Mouse (Mus musculus): Measurements from ENCODE around the gene Ide.

Gene Ide

DNA sequence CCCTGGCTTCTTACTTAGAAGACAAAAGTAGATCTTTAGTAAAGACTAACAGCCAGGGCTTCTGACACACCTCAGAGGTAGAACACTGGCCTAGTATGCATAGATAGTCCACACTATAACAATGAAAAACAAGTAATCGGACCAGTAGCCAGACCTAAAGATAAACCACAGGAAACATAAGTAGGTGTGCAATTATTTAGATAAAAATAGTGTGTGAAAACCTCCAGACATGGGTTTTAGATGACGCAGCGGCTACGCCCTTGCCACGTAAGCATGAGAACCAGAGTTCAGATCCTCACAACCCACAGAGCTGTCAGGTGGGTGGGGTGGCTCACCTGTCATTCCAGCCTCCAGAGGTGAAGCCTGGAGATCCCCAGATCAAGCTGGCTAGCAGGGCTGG is 4.3 kb downstream of the Ide start:
- DNase-seq (ENCODE audit: low spot score in 2 of 2): no peak

DNA sequence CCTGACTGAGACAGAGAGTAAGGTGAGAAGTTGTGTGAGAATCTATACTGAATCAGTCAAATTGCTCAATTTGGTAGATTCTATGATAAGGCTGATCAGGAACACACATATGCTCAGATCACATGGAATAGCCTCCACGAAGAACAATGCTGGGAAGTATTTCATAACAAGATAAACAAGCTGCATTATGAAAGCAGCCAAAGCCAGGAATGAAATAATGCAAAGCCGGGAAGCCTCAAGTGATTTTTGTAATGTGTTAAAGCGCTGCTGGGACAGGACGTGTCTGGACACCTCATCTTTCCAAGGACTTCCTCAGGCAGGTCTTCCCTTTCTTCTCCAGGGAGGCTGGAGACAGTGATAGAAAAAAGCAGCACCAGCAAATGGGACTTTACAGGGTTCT is 4.9 kb downstream of the Ide start:
- no peak for DNase-seq (ENCODE audit: low spot score in 2 of 2)

DNA sequence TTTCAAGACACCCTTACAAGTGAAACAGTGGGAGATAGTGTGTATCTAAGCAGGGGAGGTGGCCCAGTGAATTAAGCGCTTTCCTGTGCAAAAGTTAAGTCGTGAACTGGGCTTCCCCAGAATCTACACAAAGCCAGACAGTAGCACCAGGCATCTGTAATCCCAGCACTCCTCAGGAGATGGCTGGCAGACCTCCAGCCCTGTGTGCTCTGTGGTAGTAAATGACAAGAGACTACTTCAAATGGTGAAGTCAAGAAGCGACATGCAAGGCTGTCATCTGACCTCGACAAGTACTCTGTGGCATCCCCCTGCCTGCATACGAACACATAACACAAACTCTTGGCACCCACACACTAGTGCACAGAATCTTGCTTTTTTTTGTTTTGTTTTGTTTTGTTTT is 10.4 kb downstream of the Ide start:
- no peak for DNase-seq (ENCODE audit: low spot score in 2 of 2)

DNA sequence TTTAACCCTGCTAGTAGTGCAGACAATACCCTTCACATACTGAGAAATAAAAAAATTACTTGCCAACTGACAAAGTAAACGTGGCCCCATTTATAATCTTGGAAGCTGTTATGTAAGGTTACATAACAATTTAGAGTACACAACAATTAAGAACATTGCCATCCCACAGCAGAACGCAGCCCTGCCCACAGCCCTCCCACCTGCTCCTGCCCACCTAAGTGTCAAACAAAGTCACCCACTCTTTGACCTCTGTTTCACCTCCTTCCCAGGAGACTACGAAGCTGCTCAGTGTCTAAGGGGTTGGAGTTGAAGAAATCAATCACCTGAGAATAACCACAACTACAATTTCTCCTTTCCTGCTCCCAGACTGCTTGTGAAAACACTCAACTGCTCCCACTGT is 14.1 kb downstream of the Ide start:
- no peak for DNase-seq (ENCODE audit: low spot score in 2 of 2)

DNA sequence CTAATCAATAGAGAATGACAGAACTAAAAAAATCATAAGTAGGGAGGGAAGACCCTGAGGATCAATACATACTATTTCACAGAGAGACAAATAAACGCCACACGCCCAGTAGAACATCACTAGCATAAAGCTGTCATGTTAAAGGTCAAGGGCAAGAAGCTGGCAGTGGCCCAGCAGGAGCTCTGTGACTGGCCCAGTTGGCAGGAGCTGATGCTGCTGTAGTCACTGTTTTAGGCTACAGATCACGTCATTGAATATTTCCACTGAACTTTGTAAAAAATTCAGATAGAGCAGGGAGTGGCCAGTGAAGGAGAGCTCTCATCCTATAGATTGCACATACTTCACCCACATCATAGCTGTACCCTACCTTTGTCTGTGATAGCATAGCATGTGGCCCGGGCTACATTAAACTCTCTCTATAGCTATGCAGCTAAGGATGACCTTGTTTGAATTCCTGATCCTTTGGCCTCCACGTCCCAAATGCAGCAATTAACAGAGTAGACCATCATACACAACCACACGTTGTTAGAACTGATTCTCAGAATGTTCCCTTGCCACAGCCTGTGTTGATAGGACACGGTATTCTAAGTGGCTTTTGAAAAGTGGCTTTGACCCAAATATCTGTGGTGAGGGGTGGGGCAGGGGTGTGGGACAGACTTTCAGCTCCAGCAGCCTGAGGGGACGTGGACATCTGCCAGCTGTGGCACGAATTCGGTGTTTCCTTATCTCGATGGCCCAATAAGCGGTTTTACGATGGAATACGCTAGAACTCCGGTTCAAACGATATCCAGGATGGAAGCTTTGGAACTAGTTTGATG is 16.6 kb downstream of the Ide start:
- no peak for DNase-seq (ENCODE audit: low spot score in 2 of 2)

DNA sequence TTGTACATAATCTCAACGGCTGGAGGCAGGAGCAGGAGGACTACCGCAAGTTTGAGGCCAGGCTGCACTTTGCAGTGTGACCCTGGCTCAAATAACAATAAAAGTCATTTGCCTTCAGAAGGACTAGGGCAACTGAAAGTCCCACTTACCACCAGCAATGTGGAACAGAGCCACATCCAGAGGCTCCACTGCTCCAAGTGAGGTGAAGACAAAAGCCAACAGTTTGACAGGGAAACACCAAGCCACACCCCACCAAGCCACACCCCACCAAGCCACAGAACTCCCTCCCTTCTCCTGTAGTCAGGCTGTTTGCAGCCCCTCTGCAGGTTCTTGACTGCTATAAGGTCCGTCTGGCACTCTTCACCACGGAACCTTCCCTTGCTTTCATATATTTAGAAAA is 20.3 kb downstream of the Ide start:
- no peak for DNase-seq (ENCODE audit: low spot score in 2 of 2)

DNA sequence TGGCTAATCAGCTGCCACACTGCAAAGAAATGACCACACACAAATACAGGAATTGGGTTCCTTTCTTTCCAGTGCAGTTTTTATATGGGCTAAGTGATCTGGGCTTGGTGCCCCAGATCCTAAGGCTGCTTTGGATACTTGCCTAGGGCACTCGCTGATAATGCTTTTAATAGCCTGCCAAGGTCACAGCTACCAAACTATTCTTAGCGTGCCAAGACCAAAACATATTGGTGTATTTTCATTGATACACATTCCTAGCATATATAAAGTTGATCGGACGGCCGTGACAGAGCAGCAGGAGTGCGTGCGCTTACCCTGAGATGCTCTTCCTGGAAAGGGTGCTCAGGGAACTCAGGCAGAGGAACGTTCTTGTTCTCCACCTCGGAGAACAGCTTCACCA is 22.6 kb downstream of the Ide start:
- DNase-seq (ENCODE audit: low spot score in 2 of 2): no peak

DNA sequence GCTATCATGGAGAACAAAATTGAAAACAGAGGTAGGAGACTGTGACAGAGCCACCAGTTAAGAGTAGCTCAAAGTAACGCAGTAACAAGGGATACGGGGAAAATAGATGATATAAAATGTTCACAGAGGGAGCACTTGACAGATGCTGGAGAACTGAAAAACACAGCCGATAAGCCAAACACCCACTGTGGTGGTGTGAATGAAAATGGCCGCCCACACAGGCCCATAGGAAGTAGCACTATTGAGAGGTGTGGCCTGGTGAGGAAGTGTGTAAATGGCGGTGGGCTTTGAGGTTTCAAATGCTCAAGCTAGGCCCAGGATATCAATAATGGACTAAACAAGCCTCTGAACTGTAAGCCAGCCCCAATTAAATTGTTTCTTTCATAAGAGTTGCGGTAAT is 26.2 kb downstream of the Ide start:
- DNase-seq (ENCODE audit: low spot score in 2 of 2): peak in 1 of 2 experiments; percentile 17

DNA sequence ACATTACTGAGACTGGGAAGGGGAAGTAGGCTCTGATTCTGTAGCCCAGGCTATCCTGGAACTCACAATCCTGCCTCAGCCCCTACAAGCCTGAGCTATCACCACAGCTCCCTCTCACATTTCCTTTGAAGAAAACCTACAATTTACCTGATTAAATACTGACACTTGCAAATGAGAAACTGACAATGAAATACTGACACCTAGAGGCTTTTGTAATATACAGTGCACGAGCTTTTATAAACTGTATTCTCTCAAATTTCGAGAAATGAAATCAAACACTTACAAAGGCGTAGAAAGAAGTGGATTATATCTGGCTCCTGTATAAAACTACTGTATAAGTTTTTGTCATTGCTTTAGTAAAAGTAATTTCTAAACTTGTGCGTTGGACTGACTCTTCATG is 27.5 kb downstream of the Ide start:
- DNase-seq (ENCODE audit: low spot score in 2 of 2): no peak

DNA sequence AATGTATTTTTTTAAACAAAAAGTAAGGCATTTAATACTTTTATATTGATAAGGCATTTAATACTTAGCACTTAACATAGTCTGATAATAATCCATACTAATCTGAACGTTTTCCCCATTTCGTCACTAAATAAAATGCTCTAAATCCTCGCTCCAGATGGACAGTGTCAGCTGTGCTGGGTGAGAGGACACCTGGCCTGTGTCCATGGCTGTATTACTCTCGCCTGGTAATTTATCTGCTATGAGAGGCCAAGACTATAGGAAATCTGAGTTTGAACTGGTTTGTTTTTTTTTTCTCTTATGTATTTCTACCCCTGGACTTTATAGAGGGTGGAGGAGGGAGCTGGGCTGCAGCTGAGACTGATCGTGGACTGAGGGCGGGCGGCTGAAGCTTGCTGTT is 28.7 kb downstream of the Ide start:
- DNase-seq (ENCODE audit: low spot score in 2 of 2): no peak

DNA sequence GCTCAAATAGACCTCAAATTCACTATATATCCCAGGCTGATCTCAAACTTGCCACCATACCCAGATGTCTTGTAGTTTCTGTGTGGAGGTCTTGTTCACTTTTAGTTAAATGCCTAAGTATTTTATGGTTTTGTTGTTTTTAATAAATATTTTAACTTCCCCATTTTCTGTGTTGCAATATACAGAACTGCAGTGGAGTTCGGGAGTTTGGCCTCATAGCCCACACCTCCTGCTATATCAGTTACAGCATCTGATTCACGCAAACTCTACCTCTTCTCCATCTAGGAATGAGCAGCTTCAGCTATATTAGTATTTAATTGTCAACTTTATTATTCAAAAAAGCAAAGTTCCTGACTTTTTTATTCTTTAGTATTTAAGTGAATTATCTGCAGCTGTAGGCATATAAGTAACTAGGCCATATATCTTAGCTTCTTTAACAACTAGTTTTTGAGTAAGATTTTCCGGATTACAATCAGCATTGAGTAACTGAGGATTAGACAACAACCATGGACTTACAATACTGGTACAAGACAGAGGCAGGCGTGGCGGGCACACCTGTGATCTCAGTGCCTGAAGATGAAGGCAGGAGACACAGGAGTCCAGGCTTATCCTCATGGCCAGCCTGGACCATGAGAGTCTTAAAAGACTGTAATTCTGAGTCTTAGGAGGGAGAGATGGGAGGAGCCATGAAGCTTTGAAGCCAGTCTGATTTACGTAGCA is 29.7 kb downstream of the Ide start:
- DNase-seq (ENCODE audit: low spot score in 2 of 2): no peak

DNA sequence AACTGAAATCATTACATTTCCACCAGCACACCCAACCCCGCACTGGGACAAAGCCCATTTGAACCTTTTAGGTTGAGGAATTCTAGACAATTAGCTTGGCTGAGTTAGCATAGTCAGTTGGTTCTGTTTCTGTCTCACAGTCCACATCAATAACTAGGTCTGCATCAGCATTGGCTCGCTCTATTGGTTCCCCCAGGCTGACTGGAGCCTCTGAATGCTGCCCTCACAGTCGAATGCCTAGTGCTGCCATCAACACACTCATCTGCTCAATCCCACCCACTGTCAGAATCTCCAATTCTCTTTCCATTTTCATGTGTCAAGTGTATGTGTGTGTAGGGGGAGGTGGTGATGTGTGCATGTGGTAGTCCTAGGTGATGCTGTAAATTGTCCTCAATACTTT is 31.5 kb downstream of the Ide start:
- DNase-seq (ENCODE audit: low spot score in 2 of 2): no peak

DNA sequence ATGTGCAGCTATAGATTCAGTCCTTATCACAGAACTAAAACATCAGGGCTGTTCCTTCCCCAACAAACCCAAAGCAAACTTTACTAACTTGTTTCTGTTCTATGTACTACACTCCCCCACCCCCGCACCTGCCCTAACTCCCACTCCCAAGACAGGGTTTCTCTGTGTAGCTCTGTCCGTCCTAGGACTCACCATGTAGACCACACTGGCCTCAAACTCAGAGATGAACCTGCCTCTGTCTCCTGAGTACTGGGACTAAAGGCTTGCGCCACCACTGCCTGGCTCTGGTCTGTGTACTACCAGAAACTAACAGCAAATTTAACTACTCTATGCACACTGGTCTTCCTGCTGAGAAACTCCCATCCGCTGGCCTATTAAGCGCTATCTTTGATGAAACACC is 32.8 kb downstream of the Ide start:
- DNase-seq (ENCODE audit: low spot score in 2 of 2): no peak

DNA sequence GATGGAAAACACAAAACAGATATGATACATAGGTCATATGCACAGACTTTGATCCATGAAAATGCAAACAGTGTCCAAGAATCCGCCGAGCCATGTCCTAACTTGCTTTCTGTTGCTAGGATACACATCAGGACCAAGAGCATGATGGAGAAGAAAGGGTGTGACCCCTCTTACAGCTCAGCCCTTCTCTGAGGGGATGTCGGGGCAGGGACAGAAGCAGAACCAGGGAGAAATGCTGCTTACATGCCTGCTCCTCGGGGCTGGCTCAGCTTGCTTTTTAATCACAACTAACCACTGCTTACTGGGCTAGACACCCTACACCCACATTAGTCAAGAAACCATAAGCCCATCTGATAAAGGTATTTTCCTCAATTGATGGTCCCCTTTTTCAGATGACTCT is 33.6 kb downstream of the Ide start:
- no peak for DNase-seq (ENCODE audit: low spot score in 2 of 2)

DNA sequence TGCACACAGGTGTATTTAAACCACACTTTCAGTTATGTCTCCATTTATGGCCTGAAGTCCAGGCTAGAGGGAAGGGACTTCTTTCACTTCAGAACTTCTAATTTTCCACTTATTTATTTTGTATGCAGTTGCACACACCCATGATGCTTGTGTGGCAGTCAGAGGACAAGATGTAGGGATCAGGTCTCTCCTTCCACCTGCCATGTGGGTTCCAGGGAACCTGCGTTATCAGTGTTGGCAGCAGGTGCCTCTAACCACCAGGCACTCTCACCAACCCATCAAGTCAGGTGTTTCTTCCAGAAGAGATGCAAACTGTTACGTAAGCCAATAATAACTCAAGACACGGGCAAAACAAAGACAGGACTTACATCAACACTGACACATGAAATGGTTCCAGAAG is 35.9 kb downstream of the Ide start:
- DNase-seq (ENCODE audit: low spot score in 2 of 2): no peak

DNA sequence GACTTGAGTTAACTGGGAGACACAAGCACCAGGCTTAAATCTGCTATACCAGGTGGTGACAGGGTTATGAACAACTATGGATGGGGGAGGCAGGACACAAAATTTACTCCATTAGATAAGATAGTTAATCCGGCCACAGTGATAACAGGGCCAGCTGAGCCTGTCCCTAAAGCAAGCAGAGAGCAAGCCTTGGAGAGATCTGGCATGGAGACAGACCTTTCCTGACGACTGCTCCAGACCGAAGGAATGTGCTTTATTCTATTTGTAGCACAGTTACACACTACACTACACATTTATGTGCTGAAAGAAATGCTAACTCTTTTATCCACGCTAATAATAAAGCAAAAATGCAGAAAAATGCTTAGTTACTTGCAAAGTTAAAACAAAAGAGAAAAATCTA is 46.0 kb downstream of the Ide start:
- DNase-seq (ENCODE audit: low spot score in 2 of 2): no peak

DNA sequence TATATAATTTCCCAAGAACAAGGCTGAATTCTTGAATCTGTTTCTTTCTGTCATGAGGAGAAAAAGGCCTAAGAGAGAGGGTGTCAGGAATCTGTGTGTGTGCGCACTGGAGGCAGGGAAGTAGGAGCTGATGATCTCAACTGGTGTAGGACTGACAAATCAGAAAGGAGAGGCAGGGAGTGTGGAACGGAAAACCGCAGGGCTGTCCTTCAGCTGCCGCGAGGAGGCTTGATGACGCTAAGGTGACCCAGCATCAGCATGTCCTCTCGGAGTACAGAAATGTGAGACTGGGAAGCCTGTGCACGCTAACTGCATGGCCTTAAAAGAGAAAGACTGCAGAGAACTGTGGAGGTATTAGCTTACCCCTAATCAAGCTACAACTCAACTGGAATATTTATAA is 46.7 kb downstream of the Ide start:
- DNase-seq (ENCODE audit: low spot score in 2 of 2): no peak

DNA sequence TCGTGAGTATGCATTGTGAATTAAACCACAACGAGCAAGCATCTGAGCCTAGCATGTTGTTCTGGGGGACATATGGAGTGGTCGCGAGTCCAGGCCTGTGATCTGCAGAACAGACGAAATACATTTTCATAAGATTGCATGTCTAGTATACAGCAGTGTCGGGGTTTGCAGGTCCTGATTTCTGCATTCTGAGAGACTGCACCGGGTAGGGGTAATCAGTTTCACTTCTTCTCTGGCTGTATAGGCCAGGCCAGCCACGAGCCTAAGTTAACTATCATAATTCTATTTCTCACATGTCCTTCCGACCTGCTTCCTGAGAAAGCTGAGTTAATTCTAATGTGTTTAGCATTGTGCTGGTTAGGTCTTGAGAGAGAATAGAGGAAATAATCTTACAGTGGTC is 52.9 kb downstream of the Ide start:
- no peak for DNase-seq (ENCODE audit: low spot score in 2 of 2)

DNA sequence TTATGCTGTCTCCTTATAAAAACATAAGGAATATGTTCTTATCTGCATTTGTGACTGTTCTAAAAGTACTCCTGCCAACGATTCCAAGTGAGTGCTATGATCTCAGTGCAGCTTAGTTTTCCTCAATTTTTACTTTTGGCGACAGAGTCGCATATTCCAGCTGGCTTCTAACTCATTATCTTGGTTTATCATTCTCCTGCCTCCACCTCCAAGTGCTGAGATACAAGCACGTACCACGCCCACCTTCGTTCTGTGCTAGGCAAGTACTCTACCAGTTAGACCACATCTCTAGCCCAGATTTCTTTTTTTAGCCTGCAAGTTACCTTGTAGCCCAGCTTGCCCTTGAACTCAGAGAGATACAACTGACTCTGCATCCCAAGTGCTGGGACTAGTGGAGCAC is 54.5 kb downstream of the Ide start:
- DNase-seq (ENCODE audit: low spot score in 2 of 2): peak; percentile 67 to 70

DNA sequence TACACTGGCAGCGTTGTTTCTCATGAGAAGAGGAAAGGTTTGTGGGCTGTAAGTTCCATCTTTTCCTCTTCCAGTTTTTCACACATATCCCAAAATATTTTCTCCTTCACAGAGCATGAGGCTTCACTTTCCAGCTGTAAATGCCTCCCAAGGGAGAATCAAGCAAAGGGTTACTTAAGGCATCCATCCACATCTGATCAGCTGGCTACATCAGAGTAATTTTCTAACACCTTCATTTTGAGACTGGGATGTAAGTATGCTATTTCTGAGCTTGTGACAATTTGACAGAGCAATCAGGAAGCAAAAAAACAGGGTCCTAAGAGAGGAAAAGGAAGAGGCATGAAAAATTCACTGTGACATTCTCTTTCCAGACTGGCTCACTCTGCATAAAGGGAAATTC is 55.9 kb downstream of the Ide start:
- DNase-seq (ENCODE audit: low spot score in 2 of 2): no peak

DNA sequence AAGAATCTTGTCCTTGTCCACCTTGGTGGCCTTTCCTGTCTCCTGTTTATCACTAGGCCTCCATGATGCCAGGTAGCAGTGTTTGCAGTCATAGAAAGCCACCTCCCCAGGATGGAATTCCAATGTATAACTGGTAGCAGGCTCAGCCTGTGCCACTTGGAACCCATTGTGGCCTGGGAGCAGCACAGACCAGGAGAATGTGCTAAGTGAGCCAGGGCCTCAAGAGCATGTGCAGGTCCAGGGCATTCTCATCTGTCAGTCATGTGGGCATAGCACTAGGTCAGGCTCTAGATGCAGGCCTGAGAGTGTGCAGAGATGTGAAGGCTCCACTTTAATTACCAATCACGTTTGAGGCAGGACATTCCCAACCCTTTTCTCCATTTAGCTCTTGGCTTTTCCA is 58.5 kb downstream of the Ide start:
- DNase-seq (ENCODE audit: low spot score in 2 of 2): no peak

DNA sequence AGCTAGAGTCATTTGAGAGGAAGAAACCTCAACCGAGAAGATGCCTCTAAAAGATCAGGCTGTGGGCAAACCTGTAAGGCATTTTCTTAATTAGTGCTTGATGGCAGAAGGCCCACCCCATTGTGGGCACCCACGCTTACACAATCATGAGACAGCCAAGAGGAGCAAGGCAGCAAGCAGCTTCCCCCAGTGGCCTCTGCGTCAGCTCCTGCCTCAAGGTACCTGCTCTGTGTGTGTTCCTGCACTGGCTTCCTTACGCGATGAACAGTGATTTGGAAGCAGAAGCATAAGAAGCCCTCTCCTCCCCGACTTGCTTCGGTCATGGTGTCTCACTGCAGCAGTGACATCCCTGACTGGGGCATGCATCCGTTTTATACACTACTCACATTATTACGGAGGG is 62.1 kb downstream of the Ide start:
- peak in 1 of 2 experiments; percentile 33 for DNase-seq (ENCODE audit: low spot score in 2 of 2)

DNA sequence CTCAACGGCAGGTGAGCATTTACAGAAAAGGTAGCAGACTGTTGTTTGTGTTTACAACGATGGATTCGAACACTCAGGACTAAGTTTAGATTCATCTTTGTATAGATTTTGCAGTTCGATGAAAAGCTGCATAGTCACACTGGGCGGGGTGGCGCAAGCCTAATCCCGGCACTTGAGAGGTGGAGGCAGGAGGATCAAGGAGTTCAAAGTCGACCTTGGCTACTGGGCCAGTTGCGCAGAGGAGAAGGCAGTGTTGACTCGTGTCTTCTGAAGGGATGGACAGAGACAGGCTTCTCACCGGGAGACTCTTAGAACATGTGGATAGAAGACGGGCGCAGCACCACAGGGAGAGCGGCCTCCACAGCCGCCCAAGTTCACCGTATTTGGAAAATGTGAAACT is 68.5 kb downstream of the Ide start:
- DNase-seq (ENCODE audit: low spot score in 2 of 2): no peak

Measured in left cerebral cortex, adult 9 months (tissue).